In genomic region chr4:49244791-49245190, GRCm38 (mm10) we compare ENCODE assay signal across 16 mouse cellular contexts.
"Had no signal": no experiment of that assay in that cellular context is flagged by ENCODE, and none has a peak within 500 bp of the region (broad histone marks: within the 10 kb centered on the region; RNA-seq: fewer than 3 reads in every experiment).

No protein-coding gene starts in this region.

- H3K4me3 ChIP-seq: kidney, embryonic 15.5 days; layer of hippocampus, adult 2 months; limb, embryonic 12.5 days; limb, embryonic 15.5 days; midbrain, embryonic 12.5 days had no signal

- H3K4me1 ChIP-seq: kidney, embryonic 15.5 days; limb, embryonic 12.5 days; limb, embryonic 15.5 days had no signal

- H3K36me3 ChIP-seq: kidney, embryonic 15.5 days; limb, embryonic 12.5 days; limb, embryonic 15.5 days; midbrain, embryonic 12.5 days had no signal

- H3K27ac ChIP-seq: kidney, embryonic 15.5 days; layer of hippocampus, adult 2 months; limb, embryonic 12.5 days; limb, embryonic 15.5 days; liver, embryonic 14.5 days; macrophage; midbrain, embryonic 12.5 days had no signal

- H3K27me3 ChIP-seq: kidney, embryonic 15.5 days; limb, embryonic 12.5 days; limb, embryonic 15.5 days; midbrain, embryonic 12.5 days had no signal

- DNase-seq: kidney, adult 8-10 months; kidney, postnatal 25 days; layer of hippocampus, adult 9-11 months; liver, postnatal 0 days; lung, embryonic 14.5 days; thymus, adult 18-20 months; thymus, postnatal 4 days had no signal

- H3K4me2 ChIP-seq: kidney, embryonic 15.5 days; limb, embryonic 12.5 days; limb, embryonic 15.5 days; liver, embryonic 11.5 days; lung, embryonic 14.5 days; midbrain, embryonic 12.5 days had no signal

- ATAC-seq: liver, postnatal 0 days; lung, postnatal 0 days had no signal

- H3K9ac ChIP-seq: kidney, embryonic 15.5 days; limb, embryonic 12.5 days; limb, embryonic 15.5 days; liver, embryonic 14.5 days; liver, postnatal 0 days; lung, embryonic 14.5 days; midbrain, embryonic 12.5 days had no signal

- H3K9me3 ChIP-seq: kidney, embryonic 15.5 days; limb, embryonic 12.5 days; limb, embryonic 15.5 days; midbrain, embryonic 12.5 days had no signal
